Mouse (Mus musculus): ENCODE results near the gene Rpa1.
"Not testable (repeated sequence)": the region's sequence is repeated elsewhere in the genome, so short reads cannot be mapped to it uniquely, and the experiment has no call there.

Rpa1 gene

DNA sequence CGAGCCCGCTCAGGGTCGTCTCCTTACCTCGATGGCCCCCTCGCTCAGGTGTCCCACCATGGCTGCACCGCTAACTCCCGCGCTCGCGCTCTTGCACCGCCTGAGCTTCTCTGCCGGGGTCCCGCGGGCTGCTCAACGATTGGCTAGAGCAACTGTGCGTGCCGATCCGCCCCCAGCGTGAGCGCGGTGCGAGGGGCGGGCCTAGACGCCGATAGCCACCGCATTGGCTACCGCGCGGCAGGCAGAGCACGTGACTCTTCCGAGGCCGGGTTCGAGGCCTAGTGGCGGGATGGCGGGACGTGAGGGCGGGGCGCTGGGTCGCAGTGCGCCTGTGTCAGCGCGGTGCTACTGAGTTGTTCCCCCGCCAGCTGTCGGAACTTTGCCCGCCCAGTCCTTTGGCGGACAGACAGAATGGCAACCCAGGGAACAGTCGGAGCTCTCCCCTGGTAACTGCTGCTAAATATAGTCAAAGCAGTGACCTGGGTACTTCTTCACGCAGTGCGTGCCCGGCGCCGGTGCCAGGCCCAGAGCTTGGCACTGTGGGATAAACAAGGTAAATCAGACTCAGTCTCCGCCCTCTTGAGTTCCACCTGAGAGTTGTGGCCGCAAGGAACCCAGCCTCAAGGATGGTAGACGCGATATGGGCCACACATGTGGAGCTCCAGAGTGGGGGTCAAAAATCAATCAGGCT is at the start of gene Rpa1, which contains the start of gene Smyd4:
Rpa1 (minus strand) TSS at position 126 of the 691 bp plus-strand sequence.
Smyd4 (plus strand) TSS at position 235 of the 691 bp plus-strand sequence.
- in situ Hi-C loops (cut with MboI, MseI) = no loop called here

DNA sequence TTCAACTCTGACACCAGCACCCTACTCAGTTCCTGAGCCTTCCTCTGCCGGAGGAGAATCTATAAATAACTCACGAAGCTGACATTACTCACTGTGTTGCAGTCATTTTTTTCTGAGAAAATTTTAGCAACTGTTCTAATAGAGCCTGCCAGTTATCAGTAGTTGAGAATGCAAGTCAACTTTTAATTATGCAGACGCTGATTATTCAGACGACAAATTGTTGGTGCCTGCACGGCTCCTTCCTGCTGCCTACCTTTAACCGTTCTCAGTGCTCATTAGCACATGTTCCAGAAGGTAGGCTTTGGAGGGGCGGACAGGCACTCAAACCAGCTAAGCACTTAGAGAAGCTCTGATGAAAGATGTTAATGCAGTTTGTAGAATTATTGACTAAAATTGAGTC is 49.3 kb upstream of the Rpa1 start:
- in situ Hi-C loops (cut with MboI, MseI) = loop anchor here (10.0 kb wide), 1 partner anchor 933 kb away; no protein-coding TSS in a partner anchor

DNA sequence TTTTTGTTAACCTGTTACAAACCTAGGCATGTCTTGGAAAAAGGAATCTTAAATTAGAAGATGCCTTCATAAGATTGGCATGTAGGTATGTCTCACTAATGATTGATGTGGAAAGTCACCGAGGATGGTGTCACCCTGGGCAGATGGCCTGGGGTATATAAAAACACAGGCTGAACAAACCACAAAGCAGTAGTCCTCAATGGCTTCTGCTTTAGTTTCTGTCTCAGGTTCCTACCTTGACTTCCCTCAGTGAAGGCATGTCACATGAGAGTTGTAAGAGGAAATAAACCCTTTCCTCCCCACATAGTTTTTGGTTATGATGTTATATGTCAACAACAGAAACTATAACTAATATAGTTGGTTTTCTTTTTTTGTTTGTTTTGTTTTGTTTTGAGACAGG is 47.5 kb upstream of the Rpa1 start:
- in situ Hi-C loops (cut with MboI, MseI) = loop anchor here (10.0 kb wide), 1 partner anchor 931 kb away; no protein-coding TSS in a partner anchor

DNA sequence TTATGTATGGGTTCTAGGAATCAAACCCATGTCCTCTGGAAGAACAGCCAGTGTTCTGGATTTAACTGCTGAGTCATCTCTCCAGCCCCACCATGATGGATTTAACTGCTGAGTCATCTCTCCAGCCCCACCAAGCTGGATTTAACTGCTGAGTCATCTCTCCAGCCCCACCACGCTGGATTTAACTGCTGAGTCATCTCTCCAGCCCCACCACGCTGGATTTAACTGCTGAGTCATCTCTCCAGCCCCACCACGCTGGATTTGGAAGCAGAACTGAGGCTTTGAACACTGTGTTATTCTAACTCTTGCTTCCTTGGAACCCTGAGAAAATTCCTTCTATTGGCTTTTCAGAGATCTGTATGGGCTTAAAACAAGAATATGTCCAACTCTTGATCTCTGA is 35.4 kb upstream of the Rpa1 start:
- in situ Hi-C loops (cut with MboI, MseI) = not testable (repeated sequence)

DNA sequence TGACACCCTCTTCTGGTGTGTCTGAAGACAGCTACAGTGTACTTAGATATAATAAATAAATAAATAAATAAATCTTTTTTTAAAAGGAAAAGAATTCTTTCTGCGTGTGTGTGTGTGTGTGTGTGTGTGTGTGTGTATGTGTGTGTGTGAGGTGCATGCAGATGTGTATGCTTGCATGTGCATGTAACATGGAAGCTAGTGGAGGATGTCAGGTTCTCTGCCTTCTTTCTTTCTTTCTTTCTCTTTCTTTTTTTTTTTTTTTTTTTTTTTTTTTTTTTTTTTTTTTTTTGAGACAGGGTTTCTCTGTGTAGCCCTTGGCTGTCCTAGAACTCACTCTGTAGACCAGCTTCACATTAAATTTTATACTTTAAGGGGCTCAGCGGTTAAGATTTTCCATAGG is 30.7 kb upstream of the Rpa1 start:
- in situ Hi-C loops (cut with MboI, MseI) = loop anchor here (10.0 kb wide), 1 partner anchor 1766 kb away; no protein-coding TSS in a partner anchor

DNA sequence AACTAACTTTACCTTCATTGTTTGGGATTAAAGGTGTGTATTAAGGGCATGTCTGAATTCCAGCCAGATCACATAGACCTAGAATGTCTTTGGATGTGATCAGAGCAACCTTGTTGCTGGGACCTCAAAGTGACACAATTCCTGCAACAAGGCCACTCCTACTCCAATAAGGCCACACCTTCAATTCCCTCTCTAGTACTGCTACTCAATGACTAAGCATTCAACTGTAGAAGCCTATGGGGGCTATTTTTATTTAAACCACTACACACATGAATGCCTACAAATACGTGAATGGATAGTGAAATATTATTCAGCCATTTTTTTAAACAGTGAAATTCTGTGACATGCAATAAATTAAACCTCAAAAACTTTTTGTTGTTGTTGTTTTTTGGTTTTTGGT is 29.0 kb upstream of the Rpa1 start:
- in situ Hi-C loops (cut with MboI, MseI) = loop anchor here (10.0 kb wide), 1 partner anchor 1768 kb away; no protein-coding TSS in a partner anchor

DNA sequence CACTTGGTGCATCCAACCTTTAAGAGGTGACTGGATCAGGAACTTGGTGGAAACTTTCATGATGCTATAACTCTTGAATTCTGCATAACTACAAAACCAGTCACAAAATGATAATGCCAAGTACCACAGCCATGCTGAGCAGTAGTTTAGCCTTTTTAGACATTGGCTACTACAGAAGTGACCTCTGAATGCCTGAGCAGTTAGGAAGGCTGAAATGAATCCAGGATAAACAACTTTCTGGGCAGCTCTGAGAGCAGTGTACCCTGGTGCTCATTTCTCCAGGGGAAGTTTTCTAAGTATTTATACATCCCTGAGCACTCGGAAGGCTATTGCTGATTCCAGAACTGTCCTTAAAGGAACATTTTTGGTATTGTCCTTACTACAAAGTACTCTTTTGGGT is 7.4 kb upstream of the Rpa1 start:
- in situ Hi-C loops (cut with MboI, MseI) = no loop called here

DNA sequence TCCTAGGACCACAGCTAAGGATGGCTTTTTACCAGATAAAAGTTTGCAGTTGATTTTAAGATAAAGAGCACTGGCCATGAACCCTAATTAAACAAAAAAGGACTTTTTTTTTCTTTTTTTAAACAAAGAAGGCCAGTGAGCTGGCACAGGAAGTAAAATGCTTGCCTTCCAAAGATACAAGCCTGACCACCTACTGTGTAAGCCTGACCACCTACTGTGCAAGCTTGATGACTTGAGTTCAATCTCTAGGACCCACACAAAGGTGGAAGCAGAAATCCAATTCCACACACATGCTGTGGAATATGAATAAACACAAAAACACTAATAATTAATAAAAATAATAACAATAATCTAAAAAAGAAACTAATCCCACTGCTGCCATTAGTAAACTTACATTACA is 3.1 kb upstream of the Rpa1 start:
- in situ Hi-C loops (cut with MboI, MseI) = no loop called here

DNA sequence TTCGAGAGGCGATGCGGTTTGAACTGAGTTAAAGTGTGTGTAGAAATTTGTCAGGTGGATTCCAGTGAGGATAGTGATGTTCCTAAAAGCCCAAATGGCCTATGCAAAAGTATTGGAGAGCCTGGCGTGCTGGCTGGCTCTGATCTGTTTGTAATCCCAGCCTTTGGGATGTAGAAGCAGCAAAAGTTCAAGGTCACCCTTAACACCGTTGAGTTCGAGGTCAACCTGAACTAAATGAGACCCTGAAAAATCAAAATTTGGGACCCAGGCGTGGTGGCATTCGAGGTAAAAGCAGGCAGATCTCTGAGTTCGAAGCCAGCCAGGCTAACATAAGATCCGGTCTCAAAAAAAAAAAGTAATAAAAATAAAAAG is 752 bp upstream of the Rpa1 start:
- in situ Hi-C loops (cut with MboI, MseI) = no loop called here

DNA sequence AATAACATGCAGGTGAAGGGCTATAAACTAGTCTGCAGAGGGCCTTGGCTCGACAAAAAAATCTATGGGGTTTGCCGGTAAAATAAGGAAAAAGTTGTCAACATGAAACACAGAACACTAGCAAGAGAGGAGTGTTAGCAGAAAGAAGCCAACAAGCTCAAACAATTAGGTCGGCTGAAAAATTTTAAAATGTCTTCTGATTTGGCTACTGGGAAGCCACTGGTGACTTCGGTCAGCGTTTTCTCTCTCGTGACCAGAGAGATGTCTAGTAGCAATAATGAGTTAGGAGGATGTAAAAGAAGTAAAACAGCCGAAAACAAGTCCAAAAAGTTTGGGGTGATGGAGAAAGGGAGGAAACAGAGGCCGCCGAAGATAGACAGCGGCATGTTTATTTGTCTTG is 528 bp downstream of the Rpa1 start:
- in situ Hi-C loops (cut with MboI, MseI) = no loop called here

DNA sequence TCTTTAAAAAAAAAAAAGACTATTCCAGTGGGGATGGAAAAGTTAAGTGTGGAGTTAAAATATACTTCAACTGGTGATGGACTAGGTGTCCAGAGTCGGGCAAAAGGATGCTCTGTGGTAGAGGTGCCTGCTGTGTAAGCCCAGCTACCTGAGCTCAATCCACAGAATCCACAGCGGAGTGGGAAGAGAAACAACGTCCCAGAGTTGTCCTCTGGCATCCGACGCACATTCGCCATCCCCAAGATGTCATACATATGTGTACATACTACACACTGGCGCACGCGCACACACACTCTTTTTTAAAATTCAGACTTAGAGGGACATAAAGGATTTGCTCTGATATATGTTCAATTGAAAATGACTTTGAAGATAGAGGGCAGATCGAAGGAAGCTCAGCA is 937 bp downstream of the Rpa1 start:
- in situ Hi-C loops (cut with MboI, MseI) = no loop called here

DNA sequence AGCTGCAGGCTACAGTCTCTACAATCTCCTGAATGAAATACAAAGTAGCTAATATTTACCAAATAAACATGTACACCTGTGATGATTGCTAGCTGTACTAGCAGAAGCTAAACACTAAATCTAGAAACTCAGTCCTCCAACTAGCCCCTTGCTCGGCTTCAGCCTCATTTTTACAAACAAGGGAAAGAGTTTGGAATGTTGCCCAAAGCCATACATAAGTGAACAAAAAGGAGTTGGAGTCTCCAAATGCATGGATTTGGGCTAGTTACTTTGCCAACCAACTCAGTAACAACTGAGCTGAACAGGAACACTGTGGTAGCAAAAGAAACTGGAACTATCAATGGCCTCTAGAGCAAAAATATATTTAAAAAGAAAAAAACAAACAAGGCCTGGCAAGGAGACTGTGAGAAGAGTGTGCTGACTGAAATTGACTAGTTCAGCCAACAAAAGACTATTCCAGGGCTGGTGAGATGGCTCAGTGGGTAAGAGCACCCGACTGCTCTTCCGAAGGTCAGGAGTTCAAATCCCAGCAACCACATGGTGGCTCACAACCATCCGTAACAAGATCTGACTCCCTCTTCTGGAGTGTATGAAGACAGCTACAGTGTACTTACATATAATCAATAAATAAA is 1.5 kb downstream of the Rpa1 start:
- in situ Hi-C loops (cut with MboI, MseI) = no loop called here

DNA sequence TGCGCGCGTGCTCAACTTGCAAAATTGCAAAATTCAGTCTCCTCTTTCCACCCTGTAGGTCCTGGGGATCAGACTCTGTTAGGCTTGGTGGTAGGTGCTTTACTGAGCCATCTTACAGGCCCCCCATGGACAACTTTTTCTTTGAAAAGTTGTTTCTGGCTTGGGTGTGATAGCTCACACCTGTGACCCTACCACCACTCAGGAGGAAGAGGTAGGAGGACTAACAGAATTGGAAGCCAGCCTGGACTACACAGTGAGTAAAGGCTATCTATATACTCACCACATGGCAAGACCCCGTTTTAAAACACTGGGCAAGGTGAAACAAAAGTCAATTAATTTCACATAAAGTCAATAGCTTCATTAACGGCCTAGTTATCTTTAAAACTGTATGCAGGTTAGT is 3.4 kb downstream of the Rpa1 start:
- in situ Hi-C loops (cut with MboI, MseI) = no loop called here

DNA sequence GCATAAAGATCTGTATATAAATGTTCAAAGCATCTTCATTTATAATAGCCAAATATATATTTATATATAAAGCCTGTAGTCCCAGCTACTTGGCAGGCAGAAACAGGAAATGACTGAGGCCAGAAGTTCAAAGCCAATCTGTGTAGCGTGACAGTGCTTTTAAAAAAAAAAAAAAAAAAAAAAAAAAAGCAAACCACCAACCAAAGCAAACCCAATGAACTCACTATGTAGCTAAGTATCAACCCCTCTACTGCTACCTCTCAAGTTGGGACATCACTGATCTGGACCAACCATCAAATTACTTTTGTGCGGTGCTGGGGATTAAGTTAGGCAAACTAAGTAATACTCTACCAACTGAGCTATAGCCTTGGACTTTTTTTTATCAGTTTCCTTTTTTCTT is 4.0 kb downstream of the Rpa1 start:
- in situ Hi-C loops (cut with MboI, MseI) = no loop called here

DNA sequence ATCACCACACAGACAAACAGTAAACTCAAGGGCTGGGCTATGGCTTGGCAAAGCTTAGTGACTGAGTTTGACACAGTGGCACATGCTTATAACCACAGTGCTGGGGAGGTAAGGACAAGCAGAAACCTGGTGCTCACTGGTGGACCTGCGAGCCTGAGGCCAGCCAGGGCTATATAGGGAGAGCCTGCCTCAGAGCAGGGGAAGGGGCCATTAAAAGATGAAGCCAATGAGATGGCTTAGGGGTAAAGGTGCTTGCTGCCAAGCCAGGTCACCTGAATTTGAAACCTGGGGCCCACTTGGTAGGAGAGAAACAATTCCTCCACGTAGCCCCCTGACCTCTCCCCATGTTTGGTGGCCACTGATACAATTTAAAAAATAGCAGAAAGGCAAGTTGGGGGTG is 5.0 kb downstream of the Rpa1 start:
- in situ Hi-C loops (cut with MboI, MseI) = no loop called here

DNA sequence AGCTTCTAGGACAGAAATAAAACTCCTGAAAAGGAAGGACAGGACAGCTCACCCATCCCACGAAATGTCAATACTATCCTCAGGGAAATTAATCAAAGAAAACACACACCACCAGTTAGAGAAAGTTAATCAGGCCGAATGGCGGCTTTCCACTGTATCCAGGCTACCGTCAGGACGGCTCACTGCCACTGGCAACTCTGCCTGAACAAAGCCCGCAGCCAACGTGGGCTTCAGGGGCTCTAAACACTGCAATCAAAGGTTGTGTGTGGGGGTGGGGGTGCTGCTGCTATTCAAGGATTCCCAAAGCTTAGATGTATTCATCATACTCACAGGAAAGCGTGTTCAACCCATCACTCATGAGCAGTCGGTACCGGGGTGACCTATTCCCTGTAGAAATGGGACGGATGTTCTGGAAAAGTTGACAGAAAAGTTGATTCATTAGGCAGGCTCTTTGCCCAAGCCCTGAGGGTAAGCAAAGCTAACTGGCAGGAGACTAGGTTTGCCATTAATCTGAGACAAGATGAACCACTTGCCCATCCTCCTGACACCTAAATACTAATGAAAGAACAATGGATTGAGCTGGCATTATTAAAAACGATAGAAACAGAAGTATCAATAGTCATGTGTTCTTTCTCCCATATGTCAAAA is 7.3 kb downstream of the Rpa1 start:
- in situ Hi-C loops (cut with MboI, MseI) = no loop called here

DNA sequence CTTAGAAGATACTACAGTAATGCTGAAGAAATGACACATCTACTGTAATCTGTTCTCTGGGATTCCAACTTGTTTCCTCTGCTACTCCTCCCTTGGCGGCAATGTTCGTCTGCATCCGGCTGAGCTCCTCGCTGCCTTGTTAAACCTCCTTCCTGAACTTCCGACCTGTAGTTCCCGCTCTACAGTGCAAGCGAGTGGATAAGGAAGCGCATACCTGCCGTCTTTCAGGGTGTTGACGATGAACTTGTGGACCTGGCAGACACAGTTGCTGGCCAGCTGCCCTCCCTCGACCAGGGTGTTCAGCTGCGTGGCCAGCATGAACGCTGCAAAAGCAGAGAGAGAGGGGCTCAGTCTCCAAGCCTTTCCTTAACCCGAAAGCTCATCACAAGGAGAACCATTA is 8.0 kb downstream of the Rpa1 start:
- in situ Hi-C loops (cut with MboI, MseI) = no loop called here

DNA sequence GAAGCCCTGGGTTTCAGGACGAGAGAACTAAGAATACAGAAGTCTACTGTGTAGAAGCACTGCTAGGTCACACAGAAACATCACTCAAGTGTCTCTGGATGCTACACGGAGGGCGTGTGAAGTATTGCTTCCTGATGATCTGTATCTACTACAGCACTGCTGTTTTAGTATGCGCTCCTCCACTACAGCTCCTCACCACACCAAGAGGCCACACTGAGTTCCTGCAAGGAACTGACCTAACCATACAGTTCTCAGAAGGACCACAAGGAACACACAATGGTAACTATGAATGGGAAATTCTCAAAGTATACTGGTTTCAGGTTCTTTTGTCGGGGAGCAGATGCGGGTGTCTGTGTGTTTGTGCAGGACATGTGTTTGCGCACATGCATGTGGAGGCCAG is 10.9 kb downstream of the Rpa1 start:
- in situ Hi-C loops (cut with MboI, MseI) = no loop called here

DNA sequence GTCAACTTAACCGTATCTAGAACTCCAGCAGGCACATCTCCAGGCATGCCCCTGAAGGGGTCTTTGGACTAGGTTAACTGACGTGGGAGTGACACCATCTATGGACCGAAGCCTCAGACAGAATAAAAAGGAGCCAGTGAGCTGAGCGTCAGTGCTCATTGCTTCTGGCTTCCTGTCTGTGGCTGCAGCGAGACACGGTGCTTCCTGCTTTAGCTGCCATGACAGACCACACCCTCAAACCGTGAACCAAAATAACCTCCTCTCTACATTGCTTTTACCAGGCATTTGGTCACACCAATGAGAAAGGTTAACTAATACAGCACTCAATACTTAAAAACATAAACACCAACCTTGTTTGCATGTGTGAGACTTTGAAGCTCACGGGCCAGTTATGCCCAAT is 11.4 kb downstream of the Rpa1 start:
- in situ Hi-C loops (cut with MboI, MseI) = no loop called here

DNA sequence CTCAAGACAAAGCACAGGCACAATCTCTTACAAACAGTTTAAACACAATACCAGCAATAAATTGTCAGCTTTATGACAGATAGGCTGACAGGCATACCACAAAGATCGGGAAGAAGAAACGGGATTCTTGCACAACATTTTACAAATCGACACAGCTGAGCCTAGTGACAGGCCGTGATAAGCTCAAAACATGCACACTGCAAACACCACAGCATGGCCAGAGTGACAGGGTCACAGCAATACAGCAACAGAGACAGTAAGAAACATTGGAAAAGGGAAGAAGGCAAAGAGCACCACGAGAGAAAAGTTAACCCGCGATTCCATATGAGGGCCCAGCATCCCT is 22.2 kb downstream of the Rpa1 start:
- in situ Hi-C loops (cut with MboI, MseI) = no loop called here

DNA sequence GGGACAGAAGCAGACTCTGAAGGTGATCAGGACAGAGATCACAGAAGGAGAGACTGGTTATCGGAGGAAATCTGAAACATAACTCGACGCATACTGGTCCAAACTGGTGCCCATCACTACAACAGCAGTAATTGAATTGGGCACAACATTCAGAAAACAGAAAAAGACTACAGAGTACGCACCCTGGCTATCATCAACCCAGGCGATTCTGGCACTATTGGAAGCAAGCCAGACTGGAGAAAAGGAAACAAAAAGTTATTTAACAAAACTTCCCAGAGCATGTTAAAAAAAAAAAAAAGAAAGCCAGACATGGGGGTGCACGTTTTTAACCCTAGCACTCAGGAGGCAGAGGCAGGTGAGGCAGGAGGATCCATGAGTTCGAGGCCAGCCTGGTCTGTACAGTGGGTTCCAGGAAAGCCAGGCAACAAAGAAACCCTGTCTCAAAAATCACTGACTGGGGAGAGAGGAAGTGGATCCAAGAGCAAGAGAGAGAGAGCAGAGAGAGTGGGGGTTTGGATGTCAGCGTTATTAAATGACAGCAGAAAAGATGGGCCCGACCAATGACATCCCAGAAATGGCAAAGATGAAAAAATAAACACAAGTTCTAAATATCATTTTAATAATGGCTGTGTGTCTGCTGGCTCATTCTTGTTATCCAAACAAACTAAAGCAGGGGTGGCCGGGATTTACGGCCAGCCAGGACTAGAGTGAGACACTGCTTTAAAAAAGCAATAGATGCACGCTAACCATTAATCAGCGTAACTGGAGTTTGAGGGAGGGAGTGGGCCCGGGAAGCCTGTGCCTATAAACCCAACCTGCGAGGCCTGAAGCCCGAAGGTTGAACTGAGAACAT is 22.8 kb downstream of the Rpa1 start:
- in situ Hi-C loops (cut with MboI, MseI) = no loop called here

DNA sequence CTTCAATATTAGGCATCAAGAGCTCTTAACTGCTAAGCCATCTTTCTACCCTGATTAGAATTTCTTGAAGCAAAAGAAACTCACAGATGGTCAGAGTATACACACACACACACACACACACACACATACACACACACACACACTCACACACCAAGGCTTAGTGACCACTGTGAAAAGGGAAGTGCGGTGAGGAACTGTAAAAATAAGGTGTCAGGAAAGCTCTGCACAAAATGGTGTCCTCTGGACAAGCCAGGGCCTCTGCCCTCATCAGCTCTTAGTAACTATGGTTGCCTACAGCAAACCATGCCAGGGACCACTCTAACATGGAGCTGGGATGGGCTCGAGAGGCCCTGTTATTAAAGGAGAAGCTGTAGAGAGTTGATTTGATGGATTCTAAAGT is 23.7 kb downstream of the Rpa1 start:
- in situ Hi-C loops (cut with MboI, MseI) = no loop called here
